Mouse (Mus musculus): ENCODE measurements around the gene Mst1r.

- TF ChIP-seq GATA1 (IDR thresholded peaks at IDR 0.05; ENCODE audit: borderline replicate concordance, low read length), result no peak
- TF ChIP-seq FLI1 (IDR thresholded peaks at IDR 0.05; ENCODE audit: low read length), result no peak
Observed at GRCm38 (mm10) chr9:107873137-107873536, 33.5 kb upstream of the Mst1r start, which contains the start of gene Rbm6.
